Mouse (Mus musculus) heart, embryonic 14.5 days (tissue): ENCODE data around the gene Fat4. TPM values are rescaled to one million over a fixed set of nuclear protein-coding genes. Genes with fewer than 3 reads are reported as not detected.

Experiments
- ATAC-seq: fragments of 200-750 bp; cut with Nextera tagmentation; 2 replicates; pipeline ENCODE4 v1.8.0; 2017; ENCODE audit warnings: low read depth, moderate TSS enrichment; ENCODE audit not compliant: insufficient number of reproducible peaks, insufficient read depth, low FRiP score
- H3K27ac ChIP-seq, 2 experiments: fragments of 200-500 bp in 1 of 2; fragments of 300-500 bp in 1 of 2; sonication (generic) in 1 of 2; replicated peaks in 1 of 2; 2 replicates each; pipeline ENCODE4 v1.5.1; 2012 to 2014; ENCODE audit warnings: low read depth in 2 of 2, low read length in 2 of 2, control low read depth in 1 of 2, mild to moderate bottlenecking in 1 of 2, mixed read lengths in 1 of 2; ENCODE audit not compliant: control insufficient read depth in 1 of 2, insufficient read depth in 1 of 2
- H3K27me3 ChIP-seq: fragments of 300-500 bp; sonication (generic); 2 replicates; pipeline ENCODE4 v1.6.1; 2014; ENCODE audit warnings: mild to moderate bottlenecking, low read length, control low read depth; ENCODE audit not compliant: control insufficient read depth, insufficient read depth
- H3K36me3 ChIP-seq: fragments of 300-500 bp; sonication (generic); 2 replicates; pipeline ENCODE4 v1.6.1; 2014; ENCODE audit warnings: mild to moderate bottlenecking, control low read depth, low read length, mixed read lengths; ENCODE audit not compliant: control insufficient read depth, insufficient read depth
- H3K4me1 ChIP-seq, 2 experiments: fragments of 200-500 bp in 1 of 2; fragments of 300-500 bp in 1 of 2; sonication (generic) in 1 of 2; 2 replicates each; pipeline ENCODE4 v1.6.1; 2012 to 2014; ENCODE audit warnings: low read length in 2 of 2, control low read depth in 1 of 2, mixed read lengths in 1 of 2; ENCODE audit not compliant: control insufficient read depth in 2 of 2, insufficient read depth in 2 of 2
- H3K4me2 ChIP-seq: fragments of 300-500 bp; sonication (generic); 2 replicates; pipeline ENCODE4 v1.6.1; 2014; ENCODE audit warnings: mild to moderate bottlenecking, low read length
- H3K4me3 ChIP-seq, 2 experiments: fragments of 200-500 bp in 1 of 2; fragments of 300-500 bp in 1 of 2; sonication (generic) in 1 of 2; 2 replicates each; pipeline ENCODE4 v1.5.1; 2012 to 2014; ENCODE audit warnings: low read length in 2 of 2, mild to moderate bottlenecking in 2 of 2, control low read depth in 1 of 2, low read depth in 1 of 2, moderate library complexity in 1 of 2; ENCODE audit not compliant: control insufficient read depth in 1 of 2, insufficient read depth in 1 of 2
- H3K9ac ChIP-seq: fragments of 300-500 bp; sonication (generic); 2 replicates; pipeline ENCODE4 v1.6.1; 2014; ENCODE audit warnings: mild to moderate bottlenecking, low read length
- H3K9me3 ChIP-seq: fragments of 300-500 bp; sonication (generic); 2 replicates; pipeline ENCODE4 v1.6.1; 2016; ENCODE audit warnings: low read length, control low read depth; ENCODE audit not compliant: control insufficient read depth
- WGBS: fragments of 180-500 bp; shearing (Covaris S2); extraction: QIAGEN DNeasy Blood & Tissue Kit; methylation state at CpG from one replicate; pipeline ENCODE4 v1.1.7; 2014; 5-methylcytosine and 5-hydroxymethylcytosine counted together
- polyA plus RNA-seq: library from polyadenylated mRNA; unstranded; fragments of >200 nt; fragmentation: Nextera tagmentation; extraction: Ambion mirVana; gene quantifications from 2 replicates; pipeline ENCODE4 v1.2.1, GENCODE M21; 2014

Fat4 gene
- polyA plus RNA-seq, 1 experiment from 2014 or later: 4.9 TPM

DNA sequence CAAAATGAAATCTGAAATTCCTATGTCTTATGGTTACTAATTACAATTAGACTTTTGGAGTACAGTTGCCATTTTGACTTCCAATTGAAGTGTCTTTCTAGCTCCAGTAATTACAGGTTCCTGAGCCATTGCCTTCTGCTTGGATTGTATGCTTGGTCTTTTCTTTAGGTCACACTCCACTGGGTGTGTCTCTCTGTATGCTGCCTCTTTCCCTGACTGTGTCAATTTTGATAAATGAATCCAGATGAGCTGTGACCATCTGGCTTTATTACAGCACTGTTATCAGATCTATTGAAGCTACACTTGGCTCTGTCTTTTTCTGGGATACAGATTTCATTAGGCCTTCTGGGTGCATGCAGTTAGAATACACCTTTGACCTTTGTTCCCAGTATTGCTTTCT is 80.7 kb downstream of the Fat4 start:
- no peaks in the 10 kb centered on the region for H3K4me1 ChIP-seq
- H3K4me2 ChIP-seq: no peak overlapping the region

DNA sequence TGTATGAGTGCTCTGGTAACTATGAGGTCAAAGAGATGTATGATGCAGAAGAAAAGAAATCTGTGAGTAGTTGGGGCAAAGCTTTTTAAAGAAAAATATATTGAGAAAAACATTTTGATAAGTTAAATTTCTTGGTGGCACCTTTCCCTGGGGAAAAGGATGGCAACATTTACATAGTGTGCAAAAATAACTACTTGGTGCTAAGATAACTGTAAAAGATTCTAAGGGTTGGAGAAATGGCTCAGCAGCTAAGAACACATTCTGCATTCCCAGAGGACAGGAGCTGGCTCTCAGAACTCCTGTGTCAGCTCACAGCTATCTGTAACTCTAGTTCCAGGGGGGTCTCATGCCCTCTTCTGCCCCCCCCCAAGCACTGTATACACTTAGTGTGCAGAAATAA is 99.6 kb downstream of the Fat4 start:
- Histone ChIP-seq H3K9me3 (no peaks in the 10 kb centered on the region), H3K4me2 (no peak overlapping the region), H3K9ac (no peak overlapping the region), H3K4me1 (no peaks in the 10 kb centered on the region), H3K4me3 (no peak overlapping the region), H3K27me3 (no peaks in the 10 kb centered on the region), H3K36me3 (peaks cover 31% of the 10 kb centered on the region), H3K27ac (no peak overlapping the region)
- no peak for ATAC-seq

More for the DNA sequence above, 80.7 kb downstream of the Fat4 start:
- H3K27ac ChIP-seq: no peak overlapping the region
- H3K4me3 ChIP-seq: no peak overlapping the region
- no peaks in the 10 kb centered on the region for H3K27me3 ChIP-seq
- H3K9me3 ChIP-seq: no peaks in the 10 kb centered on the region
- ATAC-seq: no peak
- H3K36me3 ChIP-seq: peaks cover 21% of the 10 kb centered on the region
- H3K9ac ChIP-seq: no peak overlapping the region

- ATAC-seq: no peak
- no peak overlapping the region for H3K9ac ChIP-seq
- no peaks in the 10 kb centered on the region for H3K9me3 ChIP-seq
- WGBS: 77% methylated on average over 3 of the region's 3 CpGs
- no peak overlapping the region for H3K4me3 ChIP-seq
- H3K4me1 ChIP-seq: no peaks in the 10 kb centered on the region
- no peak overlapping the region for H3K27ac ChIP-seq
- no peaks in the 10 kb centered on the region for H3K27me3 ChIP-seq
- H3K4me2 ChIP-seq: no peak overlapping the region
- peaks cover 9% of the 10 kb centered on the region; the same call in 1 of the 2 replicates for H3K36me3 ChIP-seq
Measured at GRCm38 (mm10) chr3:38989181-38989580, 102.4 kb downstream of the Fat4 start.

DNA sequence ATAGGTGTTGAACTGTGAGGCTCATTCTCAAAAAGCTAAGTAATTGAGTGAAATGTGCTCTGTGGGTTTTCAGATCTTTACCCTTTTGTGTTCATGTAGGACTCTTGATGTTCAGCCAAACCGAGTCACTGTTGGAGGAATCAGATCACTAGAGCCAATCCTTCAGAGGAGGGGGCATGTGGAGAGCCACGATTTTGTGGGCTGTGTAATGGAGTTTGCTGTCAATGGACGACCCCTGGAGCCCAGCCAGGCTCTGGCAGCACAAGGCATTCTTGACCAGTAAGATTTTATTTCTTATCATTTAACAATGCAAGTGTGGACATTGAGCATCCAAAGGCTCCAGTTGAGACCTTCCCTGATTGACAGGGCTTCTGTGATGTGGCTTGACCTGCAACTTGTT is 113.3 kb downstream of the Fat4 start:
- Histone ChIP-seq H3K4me2 (no peak overlapping the region), H3K36me3 (peaks cover 48% of the 10 kb centered on the region), H3K4me1 (peaks cover 0 to 2% of the 10 kb centered on the region in 2 experiments; a peak in 1 of 4 replicates), H3K27me3 (no peaks in the 10 kb centered on the region), H3K9ac (no peak overlapping the region), H3K9me3 (no peaks in the 10 kb centered on the region), H3K27ac (no peak overlapping the region), H3K4me3 (no peak overlapping the region)
- WGBS: 24% methylated on average over 3 of the region's 3 CpGs
- no peak for ATAC-seq

DNA sequence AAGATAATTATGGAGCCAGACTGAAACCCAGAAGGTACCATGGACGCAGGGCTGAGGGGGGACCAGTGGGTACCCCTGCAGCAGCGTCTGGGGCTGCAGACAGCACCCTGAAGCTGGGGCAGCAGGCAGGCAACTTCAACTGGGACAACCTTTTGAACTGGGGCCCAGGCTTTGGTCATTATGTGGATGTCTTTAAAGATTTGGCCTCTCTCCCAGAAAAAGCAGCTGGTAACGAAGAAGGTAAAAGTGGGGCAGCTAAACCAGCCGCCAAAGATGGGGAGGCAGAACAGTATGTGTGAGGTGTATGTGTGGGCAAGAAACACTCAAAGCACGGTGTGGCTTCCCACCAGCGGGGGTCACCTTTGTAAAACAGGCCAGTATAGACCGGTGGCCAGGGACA is 123.8 kb downstream of the Fat4 start:
- H3K4me2 ChIP-seq: no peak overlapping the region
- 77% methylated on average over 7 of the region's 7 CpGs for WGBS
- H3K9ac ChIP-seq: no peak overlapping the region
- H3K4me3 ChIP-seq: no peak overlapping the region
- H3K27me3 ChIP-seq: no peaks in the 10 kb centered on the region
- H3K4me1 ChIP-seq: no peaks in the 10 kb centered on the region
- no peak for ATAC-seq
- H3K27ac ChIP-seq: no peak overlapping the region
- H3K36me3 ChIP-seq: peaks cover 40% of the 10 kb centered on the region
- no peaks in the 10 kb centered on the region for H3K9me3 ChIP-seq

DNA sequence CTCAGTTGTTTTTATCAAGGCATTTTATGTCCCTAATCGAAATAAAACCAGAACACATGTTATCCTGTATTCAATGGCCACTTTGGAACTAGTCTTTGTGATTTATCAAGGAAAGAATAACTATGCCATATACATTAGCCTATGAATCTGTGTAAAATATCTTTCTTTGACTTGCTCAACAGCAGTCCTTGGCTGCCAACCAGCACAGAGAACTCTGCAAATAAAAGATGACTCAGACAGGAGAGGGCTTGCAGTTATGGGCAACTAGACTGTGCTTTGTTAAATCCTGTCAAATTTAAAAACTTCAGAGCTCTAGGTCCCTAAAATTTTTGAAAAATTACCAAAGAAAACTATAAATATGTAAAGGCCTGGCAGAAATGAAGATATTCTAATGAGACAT is 130.9 kb downstream of the Fat4 start:
- no peak overlapping the region for H3K4me3 ChIP-seq
- H3K27me3 ChIP-seq: no peaks in the 10 kb centered on the region
- H3K36me3 ChIP-seq: no peaks in the 10 kb centered on the region
- ATAC-seq: no peak
- H3K4me1 ChIP-seq: no peaks in the 10 kb centered on the region
- no peaks in the 10 kb centered on the region for H3K9me3 ChIP-seq
- no peak overlapping the region for H3K4me2 ChIP-seq
- no peak overlapping the region for H3K9ac ChIP-seq
- no peak overlapping the region for H3K27ac ChIP-seq
- 55% methylated on average over 1 of the region's 1 CpGs for WGBS

DNA sequence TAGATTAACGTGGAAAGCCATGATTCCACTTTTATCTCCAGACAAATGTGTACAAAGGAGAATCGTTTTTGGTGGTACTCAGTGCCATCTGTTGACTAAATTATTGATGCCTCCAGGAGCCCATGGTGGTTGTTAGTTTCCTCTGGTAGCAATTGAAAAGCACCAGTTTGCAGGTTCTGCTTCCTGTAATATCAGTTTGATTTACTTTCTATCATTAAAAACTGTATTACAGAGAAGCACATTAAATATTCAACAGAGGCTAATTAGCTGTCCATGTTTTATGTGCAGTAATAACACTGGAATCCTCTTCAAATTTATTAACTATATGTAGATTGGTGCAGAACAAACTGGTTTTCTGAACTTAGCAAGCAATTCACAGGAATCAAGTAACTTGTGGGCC is 149.4 kb downstream of the Fat4 start:
- ATAC-seq: no peak
- Histone ChIP-seq H3K27ac (no peak overlapping the region), H3K9ac (no peak overlapping the region), H3K4me3 (no peak overlapping the region), H3K27me3 (no peaks in the 10 kb centered on the region), H3K9me3 (no peaks in the 10 kb centered on the region), H3K36me3 (no peaks in the 10 kb centered on the region), H3K4me1 (no peaks in the 10 kb centered on the region), H3K4me2 (no peak overlapping the region)
- 63% methylated on average over 2 of the region's 2 CpGs for WGBS

GRCm38 (mm10) chr3:39046425-39046824 is 159.7 kb downstream of the Fat4 start:
- WGBS: 61% methylated on average over 4 of the region's 4 CpGs
- Histone ChIP-seq H3K9ac (no peak overlapping the region), H3K4me2 (no peak overlapping the region), H3K4me1 (peaks cover 0 to 4% of the 10 kb centered on the region in 2 experiments; a peak in 2 of 4 replicates), H3K36me3 (no peaks in the 10 kb centered on the region), H3K9me3 (no peaks in the 10 kb centered on the region), H3K4me3 (no peak overlapping the region), H3K27ac (no peak overlapping the region), H3K27me3 (no peaks in the 10 kb centered on the region)
- ATAC-seq: no peak
